Comparison of ENCODE assay signal across 11 mouse cellular contexts in genomic region chr1:165864864-165865795, GRCm38 (mm10).
DNase-seq lines count a peak whose midpoint lies in the region; ATAC-seq lines count a peak whose summit lies in the region.
"Had no signal": no experiment of that assay in that cellular context is flagged by ENCODE, and none has a peak within 500 bp of the region (broad histone marks: within the 10 kb centered on the region; RNA-seq: fewer than 3 reads in every experiment).

No protein-coding gene starts in this region.

- H3K27ac ChIP-seq in neural tube, embryonic 11.5 days (ENCODE audit: low read depth, low read length) = no peak overlapping the region
- H3K27ac ChIP-seq in neural tube, embryonic 15.5 days (replicated peaks) = peak overlapping the region; percentile 19; the same call in 1 of the 2 replicates

- 51% methylated on average over 14 of the region's 14 CpGs for WGBS in neural tube, embryonic 11.5 days
- WGBS in neural tube, embryonic 15.5 days = 31% methylated on average over 14 of the region's 14 CpGs

- H3K4me3 ChIP-seq in neural tube, embryonic 11.5 days (ENCODE audit: low read depth, low read length) = no peak overlapping the region
- H3K4me3 ChIP-seq in neural tube, embryonic 15.5 days (replicated peaks) = no peak overlapping the region
- H3K4me3 ChIP-seq: erythroblast, embryonic 14.5 days had no signal

- no peaks in the 10 kb centered on the region for H3K36me3 ChIP-seq in neural tube, embryonic 11.5 days (ENCODE audit: control insufficient read depth, insufficient read depth, low read length)
- H3K36me3 ChIP-seq in neural tube, embryonic 15.5 days = peaks cover 4% of the 10 kb centered on the region; the same call in 1 of the 2 replicates

- no peaks in the 10 kb centered on the region for H3K4me1 ChIP-seq in neural tube, embryonic 11.5 days (ENCODE audit: control insufficient read depth, insufficient read depth, low read length)
- H3K4me1 ChIP-seq in neural tube, embryonic 15.5 days = peaks cover 6% of the 10 kb centered on the region

- no peaks in the 10 kb centered on the region for H3K9me3 ChIP-seq in neural tube, embryonic 11.5 days (ENCODE audit: control insufficient read depth, low read length)
- no peaks in the 10 kb centered on the region for H3K9me3 ChIP-seq in neural tube, embryonic 15.5 days (replicated peaks)

- no peak for ATAC-seq in neural tube, embryonic 11.5 days (ENCODE audit: insufficient read depth, low FRiP score, low TSS enrichment)
- no peak for ATAC-seq in neural tube, embryonic 15.5 days (ENCODE audit: low FRiP score)

- H3K27me3 ChIP-seq in neural tube, embryonic 11.5 days (ENCODE audit: control insufficient read depth, insufficient read depth, low read length) = no peaks in the 10 kb centered on the region
- H3K27me3 ChIP-seq in neural tube, embryonic 15.5 days (replicated peaks) = no peaks in the 10 kb centered on the region

- H3K4me2 ChIP-seq in neural tube, embryonic 11.5 days (ENCODE audit: low read depth) = no peak overlapping the region
- H3K4me2 ChIP-seq in neural tube, embryonic 15.5 days = no peak overlapping the region

- peak; percentile 37 for DNase-seq in heart, postnatal 4 days
- no peak for DNase-seq in heart, adult 9 months (ENCODE audit: low spot score in 2 of 2)
- DNase-seq in neural tube, embryonic 11.5 days (ENCODE audit: low spot score) = peak; percentile 45
- DNase-seq in neural tube, embryonic 10.5 days (ENCODE audit: extremely low spot score, low spot score) = no peak
- peak; percentile 51 for DNase-seq in forelimb bud, embryonic 11.5 days (ENCODE audit: low read depth, low spot score)
- DNase-seq in left cerebral cortex, adult 8-10 months (ENCODE audit: low spot score in 2 of 2) = no peak
- DNase-seq in spleen, adult 12 weeks (ENCODE audit: low spot score) = no peak
- DNase-seq: adrenal gland, adult 2 months; cerebellum, adult 2 months had no signal

- H3K9ac ChIP-seq in neural tube, embryonic 11.5 days (ENCODE audit: low read length) = no peak overlapping the region
- no peak overlapping the region for H3K9ac ChIP-seq in neural tube, embryonic 15.5 days (replicated peaks)

Comparison
In these comparisons a context has a peak if more than half of its experiments do, and no peak if none do; other contexts are left out.
1. DNase-seq: peak in heart, postnatal 4 days (single experiment), neural tube, embryonic 11.5 days (single experiment) and forelimb bud, embryonic 11.5 days (single experiment); none in heart, adult 9 months (0 of 2), neural tube, embryonic 10.5 days (single experiment), left cerebral cortex, adult 8-10 months (0 of 2) and spleen, adult 12 weeks (single experiment).